Mouse (Mus musculus) thymus, adult 2 months (tissue): ENCODE measurements around the gene Jmjd4. TPM values are rescaled to one million over a fixed set of nuclear protein-coding genes. Genes with fewer than 3 reads are reported as not detected.

Experiments used
- DNase-seq: peaks from one replicate; pipeline ENCODE4 v3.0.0; 2021
- H3K27ac ChIP-seq: fragments of 200-500 bp; 2 replicates; pipeline ENCODE4 v1.5.1; 2012; ENCODE audit warnings: low read length, control low read depth; ENCODE audit not compliant: control insufficient read depth, insufficient read depth
- H3K27me3 ChIP-seq: fragments of 200-500 bp; 2 replicates; pipeline ENCODE4 v1.6.1; 2012; ENCODE audit warnings: mild to moderate bottlenecking, low read length, moderate library complexity, mixed read lengths; ENCODE audit not compliant: control insufficient read depth, insufficient read depth
- H3K36me3 ChIP-seq: fragments of 200-500 bp; 2 replicates; pipeline ENCODE4 v1.6.1; 2012; ENCODE audit warnings: mild to moderate bottlenecking, low read length, moderate library complexity; ENCODE audit not compliant: control insufficient read depth, insufficient read depth
- H3K4me1 ChIP-seq: fragments of 200-500 bp; replicated peaks from 2 replicates; pipeline ENCODE4 v1.6.1; 2012; ENCODE audit warnings: low read length; ENCODE audit not compliant: control insufficient read depth, insufficient read depth
- H3K4me3 ChIP-seq: fragments of 200-500 bp; 2 replicates; pipeline ENCODE4 v1.5.1; 2012; ENCODE audit warnings: mild to moderate bottlenecking, low read length, control low read depth, moderate library complexity; ENCODE audit not compliant: control insufficient read depth, insufficient read depth
- CTCF ChIP-seq: fragments of 200-500 bp; IDR thresholded peaks from 2 replicates; pipeline ENCODE4 v1.5.1; 2012; ENCODE audit warnings: mild to moderate bottlenecking, control low read depth, low read length, moderate library complexity, borderline replicate concordance; ENCODE audit not compliant: control insufficient read depth, poor library complexity, insufficient read depth; ENCODE audit errors: extremely low read depth
- POLR2A ChIP-seq: fragments of 200-500 bp; IDR thresholded peaks from 2 replicates; pipeline ENCODE4 v1.6.1; 2012; ENCODE audit warnings: mild to moderate bottlenecking, low read length, control low read depth, moderate library complexity; ENCODE audit not compliant: control insufficient read depth, poor library complexity, insufficient read depth; ENCODE audit errors: extremely low read depth
- WGBS: fragments of 180-500 bp; shearing (Covaris S2); methylation state at CpG from one replicate; pipeline ENCODE4 v1.1.7; 2018; 5-methylcytosine and 5-hydroxymethylcytosine counted together
- polyA plus RNA-seq: library from polyadenylated mRNA; depleted of rRNA; stranded (reverse); fragments of >200 nt; gene quantifications from 2 replicates; pipeline ENCODE4 v1.2.3, GENCODE M21; 2012

Gene Jmjd4
- polyA plus RNA-seq, 1 experiment: 16.9 TPM

GRCm38 (mm10) chr11:59418708-59419107 is 31.1 kb upstream of the Jmjd4 start:
- Histone ChIP-seq H3K4me1 (peaks cover 19% of the 10 kb centered on the region), H3K27me3 (no peaks in the 10 kb centered on the region), H3K27ac (no peak overlapping the region), H3K36me3 (no peaks in the 10 kb centered on the region), H3K4me3 (no peak overlapping the region)
- no peak for TF ChIP-seq CTCF
- TF ChIP-seq POLR2A: no peak
- 30% methylated on average over 5 of the region's 5 CpGs for WGBS
- no peak for DNase-seq

GRCm38 (mm10) chr11:59421436-59421835 is 28.4 kb upstream of the Jmjd4 start:
- Histone ChIP-seq H3K36me3 (no peaks in the 10 kb centered on the region), H3K27me3 (no peaks in the 10 kb centered on the region), H3K4me1 (peaks cover 31% of the 10 kb centered on the region), H3K27ac (no peak overlapping the region), H3K4me3 (no peak overlapping the region)
- no peak for DNase-seq
- TF ChIP-seq POLR2A: no peak
- TF ChIP-seq CTCF: no peak
- 26% methylated on average over 8 of the region's 8 CpGs for WGBS

- H3K27me3 ChIP-seq: no peaks in the 10 kb centered on the region
- no peak for TF ChIP-seq CTCF
- no peak for TF ChIP-seq POLR2A
- H3K4me3 ChIP-seq: no peak overlapping the region
- no peak overlapping the region for H3K27ac ChIP-seq
- no peak for DNase-seq
- 13% methylated on average over 2 of the region's 2 CpGs for WGBS
- H3K36me3 ChIP-seq: no peaks in the 10 kb centered on the region
- H3K4me1 ChIP-seq: peaks cover 31% of the 10 kb centered on the region
Measured at GRCm38 (mm10) chr11:59421967-59422366, 27.9 kb upstream of the Jmjd4 start.

GRCm38 (mm10) chr11:59423010-59423588 is 26.7 kb upstream of the Jmjd4 start:
- Histone ChIP-seq H3K27me3 (no peaks in the 10 kb centered on the region), H3K4me1 (peaks cover 31% of the 10 kb centered on the region), H3K36me3 (no peaks in the 10 kb centered on the region), H3K4me3 (no peak overlapping the region), H3K27ac (no peak overlapping the region)
- 84% methylated on average over 5 of the region's 5 CpGs for WGBS
- TF ChIP-seq CTCF: no peak
- TF ChIP-seq POLR2A: no peak
- no peak for DNase-seq

- Histone ChIP-seq H3K4me3 (no peak overlapping the region), H3K27ac (peak overlapping the region; percentile 29; the same call in 1 of the 2 replicates), H3K36me3 (no peaks in the 10 kb centered on the region), H3K27me3 (no peaks in the 10 kb centered on the region), H3K4me1 (peaks cover 25% of the 10 kb centered on the region)
- DNase-seq: peak; percentile 67
- 2% methylated on average over 7 of the region's 7 CpGs for WGBS
- TF ChIP-seq CTCF (peak; percentile 77; the same call in 1 of the 2 replicates), POLR2A (no peak)
Measured at GRCm38 (mm10) chr11:59425671-59426101, 24.2 kb upstream of the Jmjd4 start.

GRCm38 (mm10) chr11:59428057-59428660 is 21.7 kb upstream of the Jmjd4 start:
- no peaks in the 10 kb centered on the region for H3K36me3 ChIP-seq
- H3K4me1 ChIP-seq: peaks cover 12% of the 10 kb centered on the region
- H3K27ac ChIP-seq: no peak overlapping the region
- no peak for DNase-seq
- TF ChIP-seq POLR2A: no peak
- WGBS: 91% methylated on average over 9 of the region's 9 CpGs
- H3K4me3 ChIP-seq: no peak overlapping the region
- no peaks in the 10 kb centered on the region for H3K27me3 ChIP-seq

GRCm38 (mm10) chr11:59429959-59430358 is 19.9 kb upstream of the Jmjd4 start:
- H3K27ac ChIP-seq: no peak overlapping the region
- TF ChIP-seq CTCF: no peak
- TF ChIP-seq POLR2A: no peak
- H3K27me3 ChIP-seq: no peaks in the 10 kb centered on the region
- H3K36me3 ChIP-seq: no peaks in the 10 kb centered on the region
- peaks cover 10% of the 10 kb centered on the region for H3K4me1 ChIP-seq
- 98% methylated on average over 1 of the region's 1 CpGs for WGBS
- H3K4me3 ChIP-seq: no peak overlapping the region
- no peak for DNase-seq

- Histone ChIP-seq H3K4me3 (no peak overlapping the region), H3K27me3 (no peaks in the 10 kb centered on the region), H3K4me1 (no peaks in the 10 kb centered on the region), H3K36me3 (no peaks in the 10 kb centered on the region), H3K27ac (no peak overlapping the region)
- DNase-seq: no peak
- WGBS: 84% methylated on average over 3 of the region's 3 CpGs
- no peak for TF ChIP-seq POLR2A
- TF ChIP-seq CTCF: no peak
Measured at GRCm38 (mm10) chr11:59432261-59432660, 17.6 kb upstream of the Jmjd4 start.
